Mouse (Mus musculus) retina, postnatal 1 day (tissue): ENCODE results near the gene Slc25a36.
A peak's percentile ranks its signal among the peaks of the same experiment; 100 is the strongest.

Experiments used
- DNase-seq: peaks from one replicate; pipeline ENCODE4 v3.0.0-alpha.2; 2012

Slc25a36 gene

DNA sequence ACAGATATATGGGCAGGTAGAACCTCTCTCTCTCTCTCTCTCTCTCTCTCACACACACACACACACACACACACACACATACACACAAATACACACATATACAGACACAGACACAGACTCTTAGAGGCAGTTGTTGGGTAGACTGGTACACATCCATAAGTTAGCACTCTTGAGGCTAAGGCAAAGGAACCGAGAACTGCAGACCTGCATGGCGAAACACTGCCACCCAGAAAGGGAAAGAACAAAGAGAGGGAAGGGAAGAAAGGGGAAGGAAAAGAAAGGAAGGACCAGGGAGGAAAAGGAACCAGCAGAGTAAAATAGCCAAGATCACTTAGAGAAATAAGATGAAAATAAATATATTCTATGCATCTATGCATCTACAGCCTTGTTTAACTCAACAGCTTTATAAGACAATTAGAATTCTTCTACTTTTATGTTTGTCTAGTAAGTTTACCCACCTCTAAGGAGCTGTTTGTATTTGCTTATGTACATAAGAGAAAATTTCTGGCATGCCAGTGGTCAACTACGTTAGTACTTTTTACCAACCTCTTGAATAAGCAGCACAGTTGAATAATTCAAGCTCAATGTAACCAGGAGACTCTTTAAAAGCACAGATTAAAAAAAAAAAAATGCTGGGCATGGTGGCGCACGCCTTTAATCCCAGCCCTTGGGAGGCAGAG, 4.3 kb downstream of the Slc25a36 start:
- DNase-seq = no peak

DNA sequence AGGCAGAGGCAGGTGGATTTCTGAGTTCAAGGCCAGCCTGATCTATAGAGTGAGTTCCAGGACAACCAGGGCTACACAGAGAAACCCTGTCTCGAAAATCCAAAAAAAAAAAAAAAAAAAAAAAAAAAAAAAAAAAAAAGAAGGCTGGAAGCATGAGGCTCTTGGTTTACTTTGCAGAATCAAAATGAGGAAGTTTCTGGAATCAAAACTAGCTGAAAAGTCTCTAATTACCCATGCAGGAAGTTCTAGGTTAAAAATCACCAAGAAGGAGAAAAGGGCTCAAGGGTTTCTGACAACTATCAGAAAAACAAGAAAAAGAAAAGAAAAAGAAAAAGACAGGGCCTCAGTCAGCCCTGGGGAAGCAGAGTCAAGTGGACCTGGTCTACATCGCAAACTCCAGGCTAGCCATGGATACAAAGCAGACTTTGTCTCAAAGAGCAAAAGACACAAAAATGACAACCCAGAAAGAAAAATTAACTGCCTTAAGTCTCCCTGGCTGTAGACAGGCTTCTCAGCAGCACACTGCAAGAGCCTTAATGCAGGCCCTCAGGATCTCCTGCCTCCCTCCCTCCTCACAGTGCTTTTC, 5.5 kb downstream of the Slc25a36 start:
- DNase-seq = no peak

DNA sequence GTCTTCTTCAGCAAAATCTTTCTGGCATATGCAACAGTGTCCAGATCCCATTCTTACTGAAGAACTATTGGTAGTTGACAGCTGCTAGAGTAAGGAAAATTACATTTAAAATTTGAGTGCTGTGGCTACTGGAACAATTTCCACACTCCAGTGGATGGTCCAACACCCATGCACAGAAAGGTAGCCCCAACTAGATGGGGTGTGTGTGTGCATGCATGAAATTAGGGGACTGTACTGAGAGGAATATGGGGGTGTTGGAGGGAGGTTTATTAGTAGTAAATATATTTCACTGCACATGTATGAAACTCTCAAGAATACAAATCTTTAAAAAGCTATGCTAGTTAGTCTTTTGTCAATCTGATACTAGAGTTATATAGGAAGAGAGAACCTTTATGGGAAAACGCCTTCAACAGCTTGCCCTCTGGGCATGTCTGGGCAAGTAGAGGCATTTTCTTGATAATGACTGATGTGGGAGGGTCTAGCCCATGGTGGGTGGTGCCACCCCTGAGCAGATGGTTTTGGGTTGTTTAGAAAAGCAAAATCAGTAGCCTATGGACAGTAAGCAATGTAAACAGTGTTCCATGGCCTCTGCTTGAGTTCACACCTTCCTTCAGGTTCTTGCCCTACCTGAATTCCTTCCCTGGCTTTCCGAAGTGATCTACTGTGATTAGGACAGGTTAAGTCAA, 7.4 kb downstream of the Slc25a36 start:
- DNase-seq = no peak

DNA sequence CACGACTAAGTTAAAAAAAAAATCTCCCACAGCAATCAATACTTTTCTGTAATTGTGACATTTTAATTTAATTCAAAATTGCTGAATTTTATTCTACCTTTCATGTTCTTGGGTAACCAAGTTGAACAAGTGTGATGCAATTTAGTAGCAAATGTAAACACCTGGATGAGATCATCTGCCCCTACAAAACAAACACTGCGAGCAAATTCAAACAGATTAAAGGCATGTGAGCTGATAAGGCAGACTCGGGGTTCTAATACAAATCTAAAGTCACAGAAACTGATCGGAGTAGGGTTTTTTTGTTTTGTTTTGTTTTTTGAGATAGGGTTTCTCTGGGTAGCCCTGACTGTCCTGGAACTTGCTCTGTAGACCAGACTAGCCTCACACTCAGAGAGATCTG, 12.0 kb downstream of the Slc25a36 start:
- no peak for DNase-seq

DNA sequence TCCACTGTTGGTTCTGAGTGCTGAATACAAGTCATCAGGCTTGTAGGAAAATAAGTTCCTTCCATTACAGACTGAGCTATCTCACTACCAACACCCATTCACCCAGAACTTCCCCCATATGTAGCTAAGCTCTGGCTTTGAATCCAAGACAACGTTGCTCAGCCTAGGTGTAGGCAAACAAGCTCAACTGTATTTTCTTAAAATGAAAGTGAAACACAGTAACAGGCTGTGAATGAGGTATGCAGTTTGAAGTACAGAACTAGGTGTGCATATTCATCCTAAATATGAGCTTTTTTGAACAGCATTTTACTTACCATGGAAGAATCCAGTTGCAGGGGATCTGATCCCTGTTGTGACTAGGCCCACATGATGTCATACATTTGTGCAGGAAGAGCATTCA, 14.8 kb downstream of the Slc25a36 start:
- DNase-seq = no peak

DNA sequence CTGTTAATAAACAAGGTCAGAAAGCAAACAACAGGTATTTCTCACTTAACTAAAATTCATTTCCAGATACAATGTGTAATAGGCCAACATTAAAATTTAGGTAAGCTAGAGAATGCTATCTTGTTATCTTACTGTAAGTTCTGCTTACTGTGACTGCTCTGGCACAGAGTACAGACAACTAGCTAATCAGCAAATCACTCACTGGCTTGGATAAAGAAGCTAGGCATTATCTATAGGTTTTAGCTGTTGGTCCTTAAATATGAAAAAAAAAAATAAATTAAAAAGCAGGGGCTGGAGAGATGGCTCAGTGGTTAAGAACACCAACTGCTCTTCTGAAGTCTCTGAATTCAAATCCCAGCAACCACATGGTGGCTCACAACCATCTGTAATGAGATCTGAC, 23.1 kb downstream of the Slc25a36 start:
- no peak for DNase-seq

DNA sequence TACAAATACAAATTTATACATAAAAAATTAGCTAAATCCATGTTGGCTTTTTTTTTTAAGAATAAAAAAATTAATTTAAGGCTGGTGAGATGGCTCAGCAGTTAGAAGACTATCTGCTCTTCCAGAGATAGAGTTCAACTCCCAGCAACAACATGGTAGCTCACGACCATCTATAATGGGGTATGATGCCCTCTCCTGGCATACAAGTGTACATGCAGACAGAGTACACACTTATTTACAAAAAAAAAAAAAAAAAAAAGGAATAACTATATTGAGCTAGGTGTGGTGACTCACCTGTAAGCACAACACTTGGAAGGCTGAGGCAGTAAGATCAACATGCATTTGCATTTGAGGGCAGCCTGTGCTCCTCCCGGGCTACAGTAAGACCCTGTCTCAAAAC, 26.3 kb downstream of the Slc25a36 start:
- DNase-seq = no peak

DNA sequence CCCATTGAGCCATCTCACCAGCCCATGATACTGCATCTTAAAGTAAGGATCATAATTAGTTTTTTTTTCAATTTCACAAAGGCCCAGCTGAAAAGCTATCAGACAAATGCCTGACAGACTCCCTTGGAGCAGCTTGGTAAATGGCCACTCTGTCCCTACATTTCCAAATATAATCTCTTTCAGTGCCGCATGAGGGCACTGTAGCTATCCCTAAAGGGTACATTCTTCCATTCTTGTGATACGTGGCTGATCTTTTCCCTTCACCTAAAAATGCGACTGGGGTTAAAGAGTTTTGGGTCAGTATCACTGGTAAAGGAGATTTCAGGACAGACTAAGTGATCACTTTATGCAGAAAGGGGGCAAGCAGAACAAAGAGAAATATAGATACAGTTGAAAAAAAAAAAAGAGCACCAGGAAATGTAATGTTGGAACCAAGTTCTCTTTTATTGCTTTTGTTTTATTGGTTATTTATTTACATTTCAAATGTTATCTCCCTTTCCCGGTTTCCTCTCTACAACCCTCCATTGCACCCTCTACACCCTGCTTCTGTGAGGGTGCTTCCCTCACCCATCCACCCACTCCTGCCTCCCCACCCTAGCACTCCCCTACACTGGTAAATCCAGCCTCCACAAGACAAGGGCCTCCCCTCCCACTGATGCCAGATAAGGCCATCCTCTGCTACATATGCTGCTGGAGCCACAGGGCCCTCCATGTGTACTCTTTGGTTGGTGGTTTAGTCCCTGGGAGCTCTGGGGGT, 29.7 kb downstream of the Slc25a36 start:
- no peak for DNase-seq

DNA sequence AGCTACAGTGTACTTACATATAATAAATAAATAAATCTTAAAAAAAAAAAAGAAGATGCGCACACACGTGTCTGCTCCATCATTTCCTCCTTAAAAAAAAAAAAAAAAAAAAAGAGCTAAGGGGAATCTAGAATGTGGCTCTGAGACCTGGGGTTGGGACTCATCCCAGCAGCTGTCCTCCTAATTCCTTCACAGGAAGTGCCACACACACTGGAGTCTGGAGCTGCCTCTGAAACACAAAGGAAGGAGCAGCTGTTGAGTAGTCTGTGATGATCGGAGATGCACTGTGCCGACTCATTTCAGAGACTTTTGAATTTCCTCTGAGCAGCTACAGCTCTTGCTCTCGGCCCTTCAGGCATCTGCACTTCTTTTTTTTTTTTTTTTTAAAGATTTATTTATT, 41.0 kb downstream of the Slc25a36 start:
- no peak for DNase-seq

DNA sequence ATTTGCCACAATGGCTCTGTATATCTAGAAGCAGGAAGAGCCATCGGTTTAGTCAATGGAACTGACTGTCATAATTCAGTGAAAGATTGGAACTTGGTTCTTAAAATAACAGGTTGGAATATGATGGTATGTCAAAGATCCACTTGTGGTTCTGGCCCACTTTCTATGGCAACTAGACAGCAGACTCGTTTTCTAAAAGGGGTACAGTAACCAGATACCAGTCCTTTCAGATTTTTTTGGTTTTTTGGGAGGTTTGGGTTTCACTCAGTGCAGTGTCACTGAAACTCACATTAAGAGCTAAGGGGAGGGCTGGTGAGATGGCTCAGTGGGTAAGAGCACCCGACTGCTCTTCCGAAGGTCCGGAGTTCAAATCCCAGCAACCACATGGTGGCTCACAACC, 41.5 kb downstream of the Slc25a36 start:
- no peak for DNase-seq

DNA sequence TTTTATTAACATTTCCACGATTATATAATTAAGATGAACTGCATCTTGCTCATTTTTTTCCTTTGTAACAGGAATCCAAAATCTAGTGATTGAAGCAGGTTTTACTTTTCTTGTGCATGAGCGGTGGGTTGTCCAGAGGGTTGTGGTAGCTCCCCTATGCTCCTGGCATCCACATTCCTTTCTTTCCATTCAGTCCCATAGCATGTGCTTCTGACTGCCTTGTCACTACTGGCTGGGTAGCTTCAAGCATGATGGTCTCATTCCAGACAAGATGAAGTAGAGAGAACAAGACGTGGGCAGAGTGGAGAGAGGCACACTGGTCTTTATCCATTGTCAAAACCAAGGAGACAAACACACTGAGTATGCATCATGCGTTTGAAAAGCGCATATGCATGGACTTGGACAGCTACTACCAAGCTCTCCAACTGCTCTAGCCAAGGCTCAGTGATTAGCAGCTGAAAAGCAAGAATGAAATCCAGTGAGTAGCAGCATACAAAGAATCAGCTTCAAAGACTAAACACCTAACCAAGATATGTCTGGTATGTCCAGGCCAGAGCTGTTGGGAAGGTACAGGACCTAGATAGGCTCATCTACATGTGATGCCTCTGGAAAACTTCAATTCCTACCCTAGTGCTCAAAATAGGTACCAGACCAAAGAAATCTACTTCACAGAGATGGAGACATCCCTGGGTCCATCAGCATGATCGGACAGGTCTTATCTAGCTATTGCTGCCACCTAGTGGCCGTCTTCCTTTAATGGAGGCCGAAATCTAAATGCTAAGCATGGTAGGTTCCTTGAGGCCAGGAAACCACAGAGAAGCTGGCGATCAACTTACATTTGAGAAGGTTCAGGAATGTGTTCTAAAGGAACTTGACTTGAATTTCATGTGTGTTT, 42.5 kb downstream of the Slc25a36 start:
- DNase-seq = peak; percentile 91

DNA sequence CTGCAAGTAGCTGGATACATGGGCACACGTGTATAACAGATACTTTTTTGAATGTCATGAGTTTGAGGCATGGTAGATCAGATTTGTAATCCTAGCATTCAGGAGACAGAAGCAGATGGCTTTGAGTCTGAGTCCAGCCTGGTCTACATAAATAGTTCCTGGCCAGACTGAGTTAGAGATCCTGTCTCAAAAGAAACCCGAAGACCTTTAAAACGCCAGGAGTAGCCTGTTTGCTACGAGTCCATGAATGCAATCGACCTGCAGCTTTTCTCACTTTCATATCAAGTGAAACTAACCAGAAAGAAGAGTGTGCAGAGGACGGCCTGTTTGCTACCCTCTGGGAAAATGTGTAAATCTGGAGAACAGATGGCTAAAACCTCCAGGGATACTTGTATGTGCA, 43.2 kb downstream of the Slc25a36 start:
- no peak for DNase-seq

DNA sequence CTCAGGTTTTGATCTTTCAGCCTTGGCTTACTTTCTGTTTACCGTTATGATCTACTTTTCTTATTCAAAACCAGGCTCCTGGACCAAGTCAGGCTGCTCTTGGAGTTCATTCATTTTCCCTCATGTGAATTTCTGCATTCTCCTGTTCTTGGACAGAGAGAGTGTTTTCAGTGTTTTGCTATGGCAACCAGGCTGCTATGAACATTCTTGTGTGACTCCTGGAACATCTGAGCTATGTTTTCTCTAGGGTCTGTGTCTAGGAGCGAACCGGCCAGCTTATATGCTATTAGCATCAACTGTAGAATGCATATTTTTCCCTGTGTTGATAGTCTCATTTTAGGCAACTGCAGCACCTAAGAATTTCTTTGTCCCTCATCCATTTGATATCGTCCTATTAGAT, 45.1 kb downstream of the Slc25a36 start:
- DNase-seq = no peak

DNA sequence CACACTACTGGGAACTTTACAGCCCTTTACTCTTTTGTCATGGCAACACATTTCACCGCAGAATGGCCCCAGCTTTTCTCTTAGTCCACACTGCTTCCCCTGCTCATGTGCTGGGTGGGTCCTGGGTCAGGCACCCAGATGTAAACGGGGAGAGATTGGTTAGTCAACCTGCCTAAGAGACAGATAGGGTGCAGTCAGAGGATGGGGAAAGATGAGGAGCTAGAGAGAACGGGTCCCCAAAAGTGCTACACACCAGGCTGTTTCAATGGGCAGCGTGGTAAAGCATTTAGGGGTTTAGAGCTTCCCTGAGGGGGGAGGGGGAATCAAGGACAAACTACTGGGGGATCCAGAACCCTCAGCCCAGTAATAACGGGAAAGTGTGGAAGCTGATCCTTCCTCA, 45.7 kb downstream of the Slc25a36 start:
- DNase-seq = no peak

DNA sequence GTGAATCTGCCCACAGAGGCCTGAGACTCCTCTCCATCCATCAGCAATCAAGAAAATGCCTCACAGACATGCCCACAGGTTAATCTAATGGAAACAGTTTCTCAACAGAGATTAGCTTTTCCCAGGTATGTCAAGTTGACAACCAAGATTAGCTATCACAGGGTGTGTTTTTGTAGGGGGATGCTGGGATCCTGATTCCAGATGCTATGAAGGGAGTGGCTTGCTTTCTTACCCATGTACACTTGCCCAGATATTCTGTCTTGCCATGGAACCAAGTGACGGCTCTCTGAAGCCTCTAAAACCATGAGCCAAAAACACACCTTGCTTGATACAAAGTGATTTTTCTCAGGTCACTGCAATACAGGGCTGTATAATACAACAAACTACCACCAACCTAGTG, 46.8 kb downstream of the Slc25a36 start:
- no peak for DNase-seq

DNA sequence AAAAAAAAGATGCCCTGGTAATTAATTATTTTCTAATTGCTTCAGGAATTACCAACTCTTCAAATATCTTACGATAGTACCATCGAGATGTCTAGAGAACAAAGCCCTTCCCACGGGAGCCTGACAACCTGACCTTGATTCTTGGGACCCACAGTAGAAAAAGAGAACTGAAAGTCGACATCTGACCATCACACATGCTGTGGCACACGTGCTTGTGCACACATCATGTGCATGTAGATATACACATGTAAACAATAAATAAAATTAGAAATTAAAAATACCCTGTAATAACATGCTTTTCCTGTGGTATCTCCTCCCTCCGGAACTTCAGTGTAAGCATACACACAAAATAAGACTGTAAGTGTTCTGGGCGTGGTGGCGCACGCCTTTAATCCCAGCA, 49.3 kb downstream of the Slc25a36 start:
- no peak for DNase-seq

DNA sequence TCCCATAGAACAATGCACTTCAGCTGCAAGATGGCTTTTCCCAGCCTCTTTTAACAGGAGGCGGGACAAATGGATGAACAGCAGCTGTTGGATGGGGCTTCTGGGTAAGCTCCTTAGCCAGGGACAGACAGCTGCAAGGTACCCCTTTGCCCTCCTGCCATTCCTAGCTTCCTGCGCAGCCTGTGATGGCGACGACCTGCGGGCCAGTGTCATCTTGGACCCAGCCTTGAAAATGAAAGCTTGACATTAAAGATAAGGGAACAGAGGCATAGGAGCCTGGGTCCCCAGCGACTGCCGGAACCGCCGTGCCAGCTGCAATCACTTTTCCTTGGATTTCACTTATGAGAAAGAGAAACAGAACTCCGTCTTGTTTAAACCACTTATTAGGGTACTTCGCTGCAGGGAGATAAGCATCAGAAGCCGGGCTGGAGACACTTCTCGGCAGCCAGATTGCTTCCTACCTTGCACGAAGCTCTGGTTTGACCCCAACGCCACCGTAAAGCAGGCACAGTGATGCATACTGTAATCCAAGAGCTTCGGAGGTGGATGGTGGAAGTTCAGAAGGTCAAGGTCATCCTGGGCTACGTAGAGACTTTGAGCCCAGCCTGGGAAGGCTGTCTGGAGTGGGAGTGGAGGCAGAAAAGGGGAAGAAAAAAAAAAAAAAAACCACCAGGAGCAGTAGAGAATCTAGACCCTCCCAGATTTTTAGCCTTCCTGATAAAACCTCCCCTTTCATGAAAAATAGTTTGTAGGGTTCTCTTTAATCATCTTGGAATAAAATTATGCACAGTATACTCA, 54.2 kb downstream of the Slc25a36 start:
- DNase-seq = peak; percentile 81

DNA sequence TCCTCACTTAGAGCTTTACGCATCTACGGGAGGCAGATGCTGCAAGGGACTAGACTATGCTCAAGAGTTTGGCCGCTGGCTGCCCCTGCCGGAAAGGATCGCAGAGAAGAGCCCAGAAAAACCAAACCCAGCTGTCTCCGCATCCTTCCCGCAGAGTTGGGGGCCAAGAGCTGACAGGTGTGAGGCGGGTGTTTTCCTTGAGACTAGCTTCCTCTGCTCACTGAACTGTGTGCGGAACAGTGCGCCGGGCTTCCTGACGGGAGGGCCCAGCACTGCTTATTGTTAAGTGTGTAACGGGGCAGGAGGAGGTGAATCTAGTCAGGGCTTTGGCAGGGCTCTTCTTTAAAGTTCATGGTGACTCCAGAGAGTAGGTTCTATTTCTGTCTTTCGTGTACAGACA, 55.1 kb downstream of the Slc25a36 start:
- peak; percentile 51 for DNase-seq

DNA sequence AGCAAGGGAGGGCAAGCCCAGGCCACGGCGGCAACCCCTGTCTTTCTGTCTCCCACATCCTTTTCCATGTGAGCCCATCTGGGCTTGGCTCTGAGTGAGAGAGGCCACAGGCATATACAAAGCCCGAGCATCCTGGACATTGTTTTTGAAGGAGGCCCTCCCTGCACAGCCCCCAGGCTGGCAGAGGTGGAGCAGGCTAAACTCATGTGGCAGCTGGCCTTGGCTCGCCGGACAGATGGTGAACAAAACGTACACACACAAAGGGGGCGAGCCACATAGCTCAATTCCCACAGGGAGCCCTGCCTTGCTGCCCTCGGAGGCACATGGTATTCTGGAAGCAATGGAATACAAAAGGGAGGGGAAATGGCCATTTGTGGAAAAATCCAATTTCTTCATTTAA, 59.8 kb downstream of the Slc25a36 start:
- DNase-seq = peak; percentile 81

DNA sequence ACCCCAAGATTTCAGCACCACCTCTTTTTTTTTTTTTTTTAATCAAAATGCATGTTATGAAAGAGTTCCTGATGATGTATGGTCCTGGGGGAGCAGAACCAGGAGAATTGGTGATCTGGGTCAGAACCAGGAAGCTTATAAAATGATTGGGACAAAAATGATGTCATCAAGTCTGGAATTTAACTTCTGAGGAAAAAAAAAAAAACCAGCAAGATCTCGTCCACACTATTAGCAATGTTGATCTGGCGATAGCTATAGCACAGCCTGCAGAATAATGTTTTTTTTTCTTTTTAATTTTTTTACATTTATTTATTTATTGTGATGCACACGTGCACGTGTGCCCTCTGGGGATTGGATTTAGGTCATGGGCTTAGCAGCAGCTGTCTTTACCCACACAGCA, 64.7 kb downstream of the Slc25a36 start:
- DNase-seq = peak; percentile 63

DNA sequence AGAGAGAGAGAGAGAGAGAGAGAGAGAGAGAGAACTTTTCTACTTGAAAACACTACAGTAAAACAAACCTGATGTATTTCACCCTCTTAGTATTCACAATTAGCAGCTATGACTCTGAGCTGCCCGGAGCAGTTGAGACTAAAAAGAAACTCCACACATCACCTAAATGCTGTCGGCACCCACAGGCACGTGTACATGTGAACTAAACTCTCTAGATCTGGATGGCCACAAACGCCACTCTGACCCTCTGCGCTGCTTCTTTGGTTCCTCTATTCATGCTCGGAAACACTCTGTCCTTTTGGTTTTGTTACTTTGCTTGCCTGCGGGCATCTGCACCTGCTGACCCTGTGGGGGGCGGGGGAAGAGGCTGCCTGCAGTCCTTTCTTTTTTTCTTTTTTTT, 69.3 kb downstream of the Slc25a36 start:
- no peak for DNase-seq

DNA sequence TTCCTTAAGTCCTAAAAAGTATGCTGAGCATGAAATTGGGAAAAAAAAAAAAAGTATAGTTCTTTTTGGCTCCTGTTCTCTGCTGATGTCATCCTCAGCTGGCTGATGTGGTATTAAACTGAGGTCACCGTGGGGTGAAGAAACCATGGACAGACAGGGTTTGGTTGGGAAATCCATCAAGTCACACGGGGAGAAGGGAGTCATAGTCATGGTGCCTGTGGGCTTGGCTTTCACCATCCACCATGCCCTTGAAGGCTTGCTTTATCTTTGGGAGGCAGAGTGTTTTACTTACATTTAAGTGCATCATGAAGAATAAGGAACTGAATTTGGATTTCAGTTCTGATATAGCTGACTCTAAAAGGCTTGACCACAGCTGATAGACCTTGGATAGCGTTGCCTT, 72.9 kb downstream of the Slc25a36 start:
- no peak for DNase-seq
